Mouse (Mus musculus): Measurements from ENCODE around the gene Rab33a.
A peak's percentile ranks its signal among the peaks of the same experiment; 100 is the strongest.

Rab33a gene

GRCm38 (mm10) chrX:48518808-48519548, at the start of gene Rab33a:
Rab33a (plus strand) TSS chrX:48519285.
- peak; percentile 65 for DNase-seq

GRCm38 (mm10) chrX:48481095-48481494, 38.0 kb upstream of the Rab33a start:
- DNase-seq: no peak

- DNase-seq: no peak
These were observed 37.4 kb upstream of the Rab33a start for GRCm38 (mm10) chrX:48481687-48482086.

DNA sequence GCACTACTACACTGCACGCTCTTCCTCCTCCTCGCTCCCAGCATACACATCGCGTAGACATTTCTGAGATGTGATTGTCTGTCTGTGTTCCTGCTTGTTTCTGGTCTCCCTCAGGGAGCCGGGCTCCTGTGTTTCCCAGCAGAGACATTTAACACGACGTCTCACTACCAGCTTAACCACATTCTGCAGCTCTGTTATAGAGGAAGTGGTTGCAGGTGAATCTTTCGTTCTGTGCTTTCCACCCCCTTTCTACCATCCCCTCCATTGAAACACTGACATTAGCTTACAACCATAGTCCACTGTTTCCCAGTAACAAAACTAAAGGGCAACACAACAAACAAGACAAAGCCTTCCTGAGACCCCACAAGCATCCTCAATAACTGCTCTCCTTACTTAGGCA, 25.3 kb upstream of the Rab33a start:
- DNase-seq: no peak

DNA sequence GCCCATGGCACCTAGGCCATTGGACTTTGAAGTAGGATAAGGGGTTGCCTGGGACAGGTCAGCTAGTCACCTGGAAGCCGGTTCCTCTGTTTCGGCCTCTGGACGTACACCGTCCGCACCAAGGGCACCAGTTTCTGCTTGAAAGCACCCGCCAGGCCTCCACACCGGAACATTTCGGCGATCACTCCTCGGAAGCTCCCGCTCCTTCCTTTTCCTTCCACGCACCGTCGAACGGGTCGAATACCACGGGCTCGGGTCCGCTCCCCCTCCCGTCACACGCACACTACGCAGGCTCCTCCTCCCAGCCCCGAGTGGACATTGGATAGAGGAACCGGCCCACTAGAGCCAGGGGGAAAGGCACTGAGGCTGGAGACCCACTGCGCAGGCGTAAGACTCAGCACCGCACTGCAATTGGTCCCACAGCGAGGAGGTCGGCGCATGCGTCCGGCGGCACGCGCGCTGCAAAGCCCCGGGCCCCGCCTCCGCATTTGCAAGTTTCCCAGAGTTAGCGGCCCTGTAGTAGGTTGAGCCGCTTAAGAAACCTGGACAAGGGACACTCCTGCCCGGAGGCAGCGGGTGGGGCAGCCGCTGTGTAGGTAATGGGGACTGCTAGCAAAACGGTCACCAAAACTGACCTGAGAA, 5.8 kb upstream of the Rab33a start, which contains the start of gene Aifm1:
Aifm1 (minus strand) TSS at position 398 of the 642 bp plus-strand sequence.
- DNase-seq: peak; percentile 92

GRCm38 (mm10) chrX:48513824-48514223, 5.3 kb upstream of the Rab33a start:
- DNase-seq: no peak

DNA sequence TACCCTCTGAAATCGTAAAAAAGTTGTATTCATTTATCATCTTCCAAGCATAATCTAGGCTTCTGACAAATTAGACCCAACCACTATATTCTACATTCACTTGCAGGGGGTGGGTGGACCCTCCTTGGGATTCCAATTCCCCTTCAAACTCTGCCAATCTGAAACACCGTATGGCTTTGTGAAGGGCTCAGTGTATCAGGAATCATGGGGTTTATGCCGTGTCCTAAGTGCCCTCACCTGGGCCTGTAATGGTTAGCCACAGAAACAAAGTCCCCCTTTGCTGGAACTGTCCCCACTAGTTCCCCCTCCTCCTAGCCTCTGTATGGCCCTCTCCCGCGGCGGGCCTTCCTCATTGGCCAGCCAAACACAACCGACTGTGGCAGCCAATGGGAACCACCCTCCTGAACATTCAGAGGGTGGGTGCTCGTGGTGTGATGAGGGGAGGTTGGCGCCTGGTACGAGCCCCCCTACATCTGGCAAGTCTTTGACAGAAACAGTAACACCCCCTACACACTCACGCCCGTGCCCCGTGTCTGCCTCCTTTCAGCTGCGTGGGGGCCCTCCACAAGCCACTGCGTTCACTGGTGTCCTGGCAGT, 776 bp upstream of the Rab33a start:
- DNase-seq: peak; percentile 49

DNA sequence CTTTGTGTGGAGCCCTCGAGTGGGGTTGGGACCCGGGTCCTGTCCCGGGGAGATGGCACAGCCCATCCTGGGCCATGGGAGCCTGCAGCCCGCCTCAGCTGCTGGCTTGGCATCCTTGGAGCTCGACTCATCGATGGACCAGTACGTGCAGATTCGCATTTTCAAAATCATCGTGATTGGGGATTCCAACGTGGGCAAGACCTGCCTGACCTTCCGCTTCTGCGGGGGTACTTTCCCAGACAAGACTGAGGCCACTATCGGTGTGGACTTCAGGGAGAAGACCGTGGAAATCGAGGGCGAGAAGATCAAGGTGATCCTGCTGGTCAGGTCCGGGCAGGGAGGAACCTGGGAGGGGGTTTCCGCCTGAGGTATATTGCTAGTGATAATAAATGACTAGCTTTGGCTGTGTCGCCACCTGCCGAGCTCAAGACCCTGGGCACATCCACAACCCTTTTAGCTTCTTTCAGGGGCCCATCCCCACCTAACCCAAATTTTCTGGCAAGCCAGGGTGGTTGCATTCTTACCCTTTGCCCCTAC, 532 bp downstream of the Rab33a start:
- no peak for DNase-seq

DNA sequence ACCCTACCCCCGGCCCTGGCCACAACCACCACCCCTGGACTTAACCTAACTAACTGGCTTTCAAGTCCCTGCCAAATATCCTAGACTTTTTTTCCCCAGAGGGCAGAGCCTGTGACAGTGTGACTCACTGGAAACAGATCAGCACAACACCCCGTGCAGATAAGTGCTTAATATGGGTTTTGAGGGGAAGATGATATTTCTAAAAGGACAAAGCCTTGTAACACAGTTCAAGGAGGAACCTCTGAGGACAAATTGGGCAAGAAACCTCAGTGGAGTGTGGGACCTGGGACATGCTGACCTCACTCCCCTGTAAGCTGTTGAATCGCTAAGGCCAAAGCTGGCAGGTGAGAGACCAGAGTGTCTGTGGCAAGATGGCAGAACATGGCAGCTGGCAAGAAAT, 2.6 kb downstream of the Rab33a start:
- no peak for DNase-seq

GRCm38 (mm10) chrX:48523512-48523911, 4.4 kb downstream of the Rab33a start:
- DNase-seq: no peak

DNA sequence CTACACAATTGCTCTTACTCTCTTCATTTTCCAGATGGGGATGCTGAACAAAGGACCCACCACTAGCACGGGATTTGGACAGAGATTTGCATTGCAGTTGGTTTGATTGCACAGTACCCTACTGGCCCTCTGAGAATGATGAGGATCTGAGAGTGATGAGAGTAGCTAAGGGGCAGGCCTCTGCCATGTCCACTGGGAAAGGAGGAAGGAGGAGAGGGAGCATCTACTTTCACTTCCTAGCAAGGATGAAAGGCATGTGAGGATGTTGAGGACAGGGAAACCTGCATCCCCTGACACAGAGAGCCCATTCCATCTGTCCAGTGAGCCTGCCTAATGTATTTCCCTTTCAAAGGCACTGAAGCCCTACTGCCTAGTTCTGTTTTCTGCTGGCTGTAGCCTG, 6.2 kb downstream of the Rab33a start:
- DNase-seq: no peak

DNA sequence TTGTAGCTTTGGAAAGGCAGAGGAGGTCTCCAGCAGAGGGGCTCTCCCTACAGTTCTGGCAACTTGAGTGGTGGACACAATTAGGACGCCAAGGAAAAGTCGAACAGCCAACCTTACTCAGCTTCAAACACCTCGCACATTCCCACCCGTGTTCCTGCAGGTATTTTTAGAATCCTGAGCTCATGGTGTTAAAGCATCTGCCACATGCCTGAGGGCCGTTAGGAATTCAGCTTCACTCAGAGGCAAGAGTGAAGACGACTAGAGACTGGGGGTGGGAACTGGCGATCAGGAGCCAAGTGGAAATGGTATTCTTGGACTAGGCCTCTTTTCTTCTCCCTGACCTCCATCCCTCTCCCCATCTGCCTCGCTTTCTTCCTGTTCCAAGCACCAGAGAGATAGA, 6.8 kb downstream of the Rab33a start:
- DNase-seq: peak; percentile 55

DNA sequence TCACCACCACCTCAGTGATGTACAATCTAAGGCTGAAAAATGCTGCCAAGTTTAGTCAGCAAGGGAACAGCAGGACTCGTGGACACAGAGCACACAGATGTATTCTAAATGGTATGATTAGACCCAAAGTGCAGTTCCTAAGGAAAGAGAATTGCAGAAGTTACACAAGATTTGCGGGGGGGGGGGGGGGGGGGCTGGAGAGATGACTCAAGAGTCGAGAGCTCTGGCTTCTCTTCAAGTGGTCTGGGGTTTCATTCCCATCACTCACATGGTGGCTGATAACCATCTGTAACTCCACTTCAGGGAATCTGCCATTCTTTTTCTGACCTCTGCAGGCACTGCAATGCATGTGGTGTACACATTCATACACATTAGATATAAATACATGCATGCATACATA, 7.3 kb downstream of the Rab33a start:
- no peak for DNase-seq

GRCm38 (mm10) chrX:48532175-48532574, 13.1 kb downstream of the Rab33a start:
- DNase-seq: peak; percentile 77
